Mouse (Mus musculus) CD4-positive, CD25-positive, alpha-beta regulatory T cell, adult 4 months (primary cell): Measurements from ENCODE around the gene Kpna6. TPM values are rescaled to one million over a fixed set of nuclear protein-coding genes. Genes with fewer than 3 reads are reported as not detected.

Experiments used
- ATAC-seq: one replicate; pipeline ENCODE4 v1.8.0; 2017
- polyA plus RNA-seq, 2 experiments: library from polyadenylated mRNA; unstranded; fragments of 100-300 nt; shearing (Covaris generic); gene quantifications; one replicate each; pipeline ENCODE4 v1.2.1; 2017

Gene Kpna6
- polyA plus RNA-seq, 2 experiments from 2014 or later, result 11.8 to 12.0 TPM

- no peak for ATAC-seq
Observed at GRCm38 (mm10) chr4:129645204-129645603, 27.4 kb downstream of the Kpna6 start.

GRCm38 (mm10) chr4:129641756-129642155 lies 30.8 kb downstream of the Kpna6 start:
- no peak for ATAC-seq

- ATAC-seq, result peak; percentile 93
Observed at GRCm38 (mm10) chr4:129640638-129641467, 31.7 kb downstream of the Kpna6 start, which contains the start of gene Txlna. Gene Txlna (minus strand): TSS chr4:129641065.

- ATAC-seq, result no peak
Observed at GRCm38 (mm10) chr4:129640101-129640637, 32.4 kb downstream of the Kpna6 start.

- no peak for ATAC-seq
Observed at GRCm38 (mm10) chr4:129639221-129639620, 33.3 kb downstream of the Kpna6 start.

- ATAC-seq, result no peak
Observed at GRCm38 (mm10) chr4:129633852-129634251, 38.7 kb downstream of the Kpna6 start.

GRCm38 (mm10) chr4:129631867-129632266 lies 40.7 kb downstream of the Kpna6 start:
- no peak for ATAC-seq

GRCm38 (mm10) chr4:129630944-129631343 lies 41.6 kb downstream of the Kpna6 start:
- no peak for ATAC-seq

GRCm38 (mm10) chr4:129626035-129626434 lies 46.5 kb downstream of the Kpna6 start:
- ATAC-seq, result no peak

- no peak for ATAC-seq
Observed at GRCm38 (mm10) chr4:129625496-129625895, 47.1 kb downstream of the Kpna6 start.

- peak; percentile 30 for ATAC-seq
Observed at GRCm38 (mm10) chr4:129625029-129625370, 47.6 kb downstream of the Kpna6 start.

- peak; percentile 94 for ATAC-seq
Observed at GRCm38 (mm10) chr4:129624281-129625028, 48.1 kb downstream of the Kpna6 start.

GRCm38 (mm10) chr4:129623681-129624091 lies 48.9 kb downstream of the Kpna6 start, which contains the start of gene Ccdc28b:
Gene Ccdc28b (minus strand): TSS chr4:129623947.
- no peak for ATAC-seq

GRCm38 (mm10) chr4:129622803-129623535 lies 49.6 kb downstream of the Kpna6 start:
- no peak for ATAC-seq

GRCm38 (mm10) chr4:129622120-129622802 lies 50.3 kb downstream of the Kpna6 start:
- ATAC-seq, result no peak

GRCm38 (mm10) chr4:129621283-129621841 lies 51.2 kb downstream of the Kpna6 start:
- no peak for ATAC-seq

- no peak for ATAC-seq
Observed at GRCm38 (mm10) chr4:129620419-129621282, 51.9 kb downstream of the Kpna6 start.

GRCm38 (mm10) chr4:129618786-129619691 lies 53.5 kb downstream of the Kpna6 start, which contains the start of gene Iqcc:
Gene Iqcc (minus strand): TSS chr4:129619099.
- ATAC-seq, result peak; percentile 89

- ATAC-seq, result no peak
Observed at GRCm38 (mm10) chr4:129618031-129618430, 54.5 kb downstream of the Kpna6 start.
